Mouse (Mus musculus) megakaryocyte, embryonic 14.5 days (primary cell): ENCODE measurements around the gene Celf6.

ENCODE experiments used
- FLI1 ChIP-seq: IDR thresholded peaks from 2 replicates; pipeline ENCODE4 v1.6.1; 2012; ENCODE audit warnings: low read length, inconsistent platforms, mixed read lengths
- GATA1 ChIP-seq: IDR thresholded peaks from 3 replicates; pipeline ENCODE4 v1.6.1; 2012; ENCODE audit warnings: mixed read lengths, low read length, inconsistent platforms, borderline replicate concordance

- TF ChIP-seq FLI1, result no peak
- TF ChIP-seq GATA1, result no peak
These were observed 26.7 kb upstream of the Celf6 start for GRCm38 (mm10) chr9:59551017-59551416.
